Mouse (Mus musculus): ENCODE data around the gene Olfr1136. TPM values are rescaled to one million over a fixed set of nuclear protein-coding genes. Genes with fewer than 3 reads are reported as not detected.

Olfr1136 gene
- not detected for polyA plus RNA-seq (2014; fragmentation: Illumina TruSeq; extraction: RNeasy Lipid Tissue Mini Kit (QIAGEN cat#74804); ENCODE audit: low read depth, low replicate concordance)

GRCm38 (mm10) chr2:87693847-87694246 lies at the start of gene Olfr1136:
Olfr1136 (minus strand) TSS chr2:87693947.

GRCm38 (mm10) chr2:87743452-87743851 lies 49.7 kb upstream of the Olfr1136 start, which contains the start of gene Olfr1140:
Olfr1140 (plus strand) TSS chr2:87743752.

GRCm38 (mm10) chr2:87739878-87740277 lies 46.1 kb upstream of the Olfr1136 start, which contains the start of gene Olfr1138:
Olfr1138 (minus strand) TSS chr2:87739978.

GRCm38 (mm10) chr2:87713079-87713478 lies 19.3 kb upstream of the Olfr1136 start, which contains the start of gene Olfr1137:
Olfr1137 (minus strand) TSS chr2:87713179.

GRCm38 (mm10) chr2:87673564-87673963 lies 20.2 kb downstream of the Olfr1136 start, which contains the start of gene Olfr1135:
Olfr1135 (minus strand) TSS chr2:87673664.

GRCm38 (mm10) chr2:87658360-87658759 lies 35.4 kb downstream of the Olfr1136 start, which contains the start of gene Olfr1134:
Olfr1134 (minus strand) TSS chr2:87658460.

GRCm38 (mm10) chr2:87647274-87647673 lies 46.5 kb downstream of the Olfr1136 start, which contains the start of gene Olfr1133:
Olfr1133 (minus strand) TSS chr2:87647374.

Other genes with a start within 250 kb of the Olfr1136 start
- not detected for gene Olfr1126, start 240.0 kb downstream of the Olfr1136 start, polyA plus RNA-seq (2014; fragmentation: Illumina TruSeq; extraction: RNeasy Lipid Tissue Mini Kit (QIAGEN cat#74804); ENCODE audit: low read depth, low replicate concordance)
- gene Pramel7, start 196.9 kb downstream of the Olfr1136 start, polyA plus RNA-seq (2014; fragmentation: Illumina TruSeq; extraction: RNeasy Lipid Tissue Mini Kit (QIAGEN cat#74804); ENCODE audit: low read depth, low replicate concordance) = not detected
- not detected for gene Pramel6, start 187.4 kb downstream of the Olfr1136 start, polyA plus RNA-seq (2014; fragmentation: Illumina TruSeq; extraction: RNeasy Lipid Tissue Mini Kit (QIAGEN cat#74804); ENCODE audit: low read depth, low replicate concordance)
- not detected for gene Olfr153, start 162.2 kb downstream of the Olfr1136 start, polyA plus RNA-seq (2014; fragmentation: Illumina TruSeq; extraction: RNeasy Lipid Tissue Mini Kit (QIAGEN cat#74804); ENCODE audit: low read depth, low replicate concordance)
- not detected for gene Olfr1128, start 148.4 kb downstream of the Olfr1136 start, polyA plus RNA-seq (2014; fragmentation: Illumina TruSeq; extraction: RNeasy Lipid Tissue Mini Kit (QIAGEN cat#74804); ENCODE audit: low read depth, low replicate concordance)
- gene Olfr1129, start 120.0 kb downstream of the Olfr1136 start, polyA plus RNA-seq (2014; fragmentation: Illumina TruSeq; extraction: RNeasy Lipid Tissue Mini Kit (QIAGEN cat#74804); ENCODE audit: low read depth, low replicate concordance) = not detected
- not detected for gene Olfr1130, start 87.7 kb downstream of the Olfr1136 start, polyA plus RNA-seq (2014; fragmentation: Illumina TruSeq; extraction: RNeasy Lipid Tissue Mini Kit (QIAGEN cat#74804); ENCODE audit: low read depth, low replicate concordance)
- not detected for gene Olfr1131, start 66.8 kb downstream of the Olfr1136 start, polyA plus RNA-seq (2014; fragmentation: Illumina TruSeq; extraction: RNeasy Lipid Tissue Mini Kit (QIAGEN cat#74804); ENCODE audit: low read depth, low replicate concordance)
- gene Olfr1132, start 56.4 kb downstream of the Olfr1136 start, polyA plus RNA-seq (2014; fragmentation: Illumina TruSeq; extraction: RNeasy Lipid Tissue Mini Kit (QIAGEN cat#74804); ENCODE audit: low read depth, low replicate concordance) = not detected
- gene Olfr1133, start 46.6 kb downstream of the Olfr1136 start, polyA plus RNA-seq (2014; fragmentation: Illumina TruSeq; extraction: RNeasy Lipid Tissue Mini Kit (QIAGEN cat#74804); ENCODE audit: low read depth, low replicate concordance) = not detected
- gene Olfr1134, start 35.5 kb downstream of the Olfr1136 start, polyA plus RNA-seq (2014; fragmentation: Illumina TruSeq; extraction: RNeasy Lipid Tissue Mini Kit (QIAGEN cat#74804); ENCODE audit: low read depth, low replicate concordance) = not detected
- not detected for gene Olfr1135, start 20.3 kb downstream of the Olfr1136 start, polyA plus RNA-seq (2014; fragmentation: Illumina TruSeq; extraction: RNeasy Lipid Tissue Mini Kit (QIAGEN cat#74804); ENCODE audit: low read depth, low replicate concordance)
- gene Olfr1137, start 19.2 kb upstream of the Olfr1136 start, polyA plus RNA-seq (2014; fragmentation: Illumina TruSeq; extraction: RNeasy Lipid Tissue Mini Kit (QIAGEN cat#74804); ENCODE audit: low read depth, low replicate concordance) = not detected
- gene Olfr1138, start 46.0 kb upstream of the Olfr1136 start, polyA plus RNA-seq (2014; fragmentation: Illumina TruSeq; extraction: RNeasy Lipid Tissue Mini Kit (QIAGEN cat#74804); ENCODE audit: low read depth, low replicate concordance) = not detected
- gene Olfr1140, start 49.8 kb upstream of the Olfr1136 start, polyA plus RNA-seq (2014; fragmentation: Illumina TruSeq; extraction: RNeasy Lipid Tissue Mini Kit (QIAGEN cat#74804); ENCODE audit: low read depth, low replicate concordance) = not detected
- not detected for gene Olfr1141, start 60.0 kb upstream of the Olfr1136 start, polyA plus RNA-seq (2014; fragmentation: Illumina TruSeq; extraction: RNeasy Lipid Tissue Mini Kit (QIAGEN cat#74804); ENCODE audit: low read depth, low replicate concordance)
- gene Olfr152, start 85.5 kb upstream of the Olfr1136 start, polyA plus RNA-seq (2014; fragmentation: Illumina TruSeq; extraction: RNeasy Lipid Tissue Mini Kit (QIAGEN cat#74804); ENCODE audit: low read depth, low replicate concordance) = not detected
- not detected for gene Olfr1143, start 106.6 kb upstream of the Olfr1136 start, polyA plus RNA-seq (2014; fragmentation: Illumina TruSeq; extraction: RNeasy Lipid Tissue Mini Kit (QIAGEN cat#74804); ENCODE audit: low read depth, low replicate concordance)
- gene Olfr1145, start 115.9 kb upstream of the Olfr1136 start, polyA plus RNA-seq (2014; fragmentation: Illumina TruSeq; extraction: RNeasy Lipid Tissue Mini Kit (QIAGEN cat#74804); ENCODE audit: low read depth, low replicate concordance) = not detected
- gene Olfr1148, start 136.6 kb upstream of the Olfr1136 start, polyA plus RNA-seq (2014; fragmentation: Illumina TruSeq; extraction: RNeasy Lipid Tissue Mini Kit (QIAGEN cat#74804); ENCODE audit: low read depth, low replicate concordance) = not detected
- not detected for gene Olfr1150-ps1, start 150.0 kb upstream of the Olfr1136 start, polyA plus RNA-seq (2014; fragmentation: Illumina TruSeq; extraction: RNeasy Lipid Tissue Mini Kit (QIAGEN cat#74804); ENCODE audit: low read depth, low replicate concordance)
- gene Olfr1151, start 161.9 kb upstream of the Olfr1136 start, polyA plus RNA-seq (2014; fragmentation: Illumina TruSeq; extraction: RNeasy Lipid Tissue Mini Kit (QIAGEN cat#74804); ENCODE audit: low read depth, low replicate concordance) = not detected
- gene Olfr1152, start 172.5 kb upstream of the Olfr1136 start, polyA plus RNA-seq (2014; fragmentation: Illumina TruSeq; extraction: RNeasy Lipid Tissue Mini Kit (QIAGEN cat#74804); ENCODE audit: low read depth, low replicate concordance) = not detected
- gene Olfr1153, start 201.0 kb upstream of the Olfr1136 start, polyA plus RNA-seq (2014; fragmentation: Illumina TruSeq; extraction: RNeasy Lipid Tissue Mini Kit (QIAGEN cat#74804); ENCODE audit: low read depth, low replicate concordance) = not detected
- gene Olfr1154, start 211.2 kb upstream of the Olfr1136 start, polyA plus RNA-seq (2014; fragmentation: Illumina TruSeq; extraction: RNeasy Lipid Tissue Mini Kit (QIAGEN cat#74804); ENCODE audit: low read depth, low replicate concordance) = not detected

Measured in heart, adult 10 weeks (tissue).